Mouse (Mus musculus) heart, postnatal 0 days (tissue): Measurements from ENCODE around the gene Crnn.

Source experiments
- CTCF ChIP-seq: IDR thresholded peaks from 2 replicates; pipeline ENCODE4 v1.5.1; 2016; ENCODE audit warnings: antibody characterized with exemption, control low read depth, low read depth
- EP300 ChIP-seq: IDR thresholded peaks from 2 replicates; pipeline ENCODE4 v1.6.1; 2016; ENCODE audit warnings: antibody characterized with exemption, low read depth

- TF ChIP-seq CTCF, result no peak
- no peak for TF ChIP-seq EP300
Measured at GRCm38 (mm10) chr3:93144510-93145051, at the start of gene Crnn.
